Mouse (Mus musculus) forebrain, embryonic 13.5 days (tissue): ENCODE measurements around the gene Gm29735. TPM values are rescaled to one million over a fixed set of nuclear protein-coding genes. Genes with fewer than 3 reads are reported as not detected.
"Not testable (repeated sequence)": the region's sequence is repeated elsewhere in the genome, so short reads cannot be mapped to it uniquely, and the experiment has no call there.

ENCODE experiments used
- ATAC-seq: fragments of 200-750 bp; cut with Nextera tagmentation; 2 replicates; pipeline ENCODE4 v1.8.0; 2017
- H3K27ac ChIP-seq: fragments of 300-500 bp; sonication (generic); 2 replicates; pipeline ENCODE4 v1.5.1; 2015; ENCODE audit warnings: inconsistent platforms, mild to moderate bottlenecking, moderate library complexity
- H3K27me3 ChIP-seq: fragments of 300-500 bp; sonication (generic); 2 replicates; pipeline ENCODE4 v1.6.1; 2015; ENCODE audit warnings: mild to moderate bottlenecking, inconsistent platforms
- H3K36me3 ChIP-seq: fragments of 300-500 bp; sonication (generic); 2 replicates; pipeline ENCODE4 v1.6.1; 2015; ENCODE audit warnings: mild to moderate bottlenecking, inconsistent platforms; ENCODE audit not compliant: poor library complexity, severe bottlenecking
- H3K4me1 ChIP-seq: fragments of 300-500 bp; sonication (generic); 2 replicates; pipeline ENCODE4 v1.6.1; 2015; ENCODE audit warnings: inconsistent platforms
- H3K4me2 ChIP-seq: fragments of 300-500 bp; sonication (generic); 2 replicates; pipeline ENCODE4 v1.6.1; 2015; ENCODE audit warnings: inconsistent platforms, mild to moderate bottlenecking, moderate library complexity
- H3K4me3 ChIP-seq: fragments of 300-500 bp; sonication (generic); 2 replicates; pipeline ENCODE4 v1.5.1; 2015; ENCODE audit warnings: mild to moderate bottlenecking, inconsistent platforms
- H3K9ac ChIP-seq: fragments of 300-500 bp; sonication (generic); 2 replicates; pipeline ENCODE4 v1.6.1; 2015; ENCODE audit warnings: mild to moderate bottlenecking, inconsistent platforms
- H3K9me3 ChIP-seq: fragments of 300-500 bp; sonication (generic); replicated peaks from 2 replicates; pipeline ENCODE4 v1.6.1; 2016; ENCODE audit warnings: inconsistent platforms
- WGBS: fragments of 180-500 bp; shearing (Covaris S2); methylation state at CpG from one replicate; pipeline ENCODE4 v1.1.7; 2015; 5-methylcytosine and 5-hydroxymethylcytosine counted together
- polyA plus RNA-seq: library from polyadenylated mRNA; unstranded; fragments of >200 nt; fragmentation: Nextera tagmentation; extraction: Ambion mirVana; gene quantifications from 2 replicates; pipeline ENCODE4 v1.2.1, GENCODE M21; 2015

Gm29735 gene
- not detected in 2 replicates for polyA plus RNA-seq

DNA sequence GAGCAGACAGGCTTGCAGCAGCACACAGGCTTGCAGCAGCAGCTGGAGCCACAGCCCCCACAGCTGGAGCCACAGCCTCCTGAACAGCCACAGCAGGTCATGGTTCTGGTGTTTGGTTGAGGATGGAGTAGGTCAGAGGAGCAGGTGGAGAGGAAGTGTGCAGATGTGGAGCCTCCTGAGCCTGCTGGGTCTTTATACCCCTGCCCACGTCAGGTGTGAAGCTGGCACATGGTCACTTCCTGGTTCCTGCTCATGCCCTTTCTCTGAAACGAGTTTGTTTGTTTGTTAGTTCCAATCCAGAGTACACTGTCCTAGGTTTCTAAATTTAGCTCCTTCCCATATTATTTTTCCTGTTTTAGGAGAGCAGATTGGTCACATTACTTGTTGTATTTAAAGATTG, at the start of gene Gm29735:
TSS of gene Gm29735 (minus strand) at position 101 of the 400 bp plus-strand sequence.
- ATAC-seq, H3K27me3 ChIP-seq, H3K4me1 ChIP-seq, H3K4me3 ChIP-seq, H3K4me2 ChIP-seq, H3K36me3 ChIP-seq, H3K9me3 ChIP-seq, H3K9ac ChIP-seq, H3K27ac ChIP-seq: not testable (repeated sequence)
- WGBS = 71% methylated on average over 2 of the region's 2 CpGs

- ATAC-seq = no peak
- no peak overlapping the region for H3K4me2 ChIP-seq
- H3K27me3 ChIP-seq = no peaks in the 10 kb centered on the region
- H3K4me1 ChIP-seq = no peaks in the 10 kb centered on the region
- H3K4me3 ChIP-seq = no peak overlapping the region
- no peak overlapping the region for H3K9ac ChIP-seq
- H3K9me3 ChIP-seq = no peaks in the 10 kb centered on the region
- no peak overlapping the region for H3K27ac ChIP-seq
- no peaks in the 10 kb centered on the region for H3K36me3 ChIP-seq
These were observed 48.6 kb upstream of the Gm29735 start for GRCm38 (mm10) chr7:142205488-142205887.

DNA sequence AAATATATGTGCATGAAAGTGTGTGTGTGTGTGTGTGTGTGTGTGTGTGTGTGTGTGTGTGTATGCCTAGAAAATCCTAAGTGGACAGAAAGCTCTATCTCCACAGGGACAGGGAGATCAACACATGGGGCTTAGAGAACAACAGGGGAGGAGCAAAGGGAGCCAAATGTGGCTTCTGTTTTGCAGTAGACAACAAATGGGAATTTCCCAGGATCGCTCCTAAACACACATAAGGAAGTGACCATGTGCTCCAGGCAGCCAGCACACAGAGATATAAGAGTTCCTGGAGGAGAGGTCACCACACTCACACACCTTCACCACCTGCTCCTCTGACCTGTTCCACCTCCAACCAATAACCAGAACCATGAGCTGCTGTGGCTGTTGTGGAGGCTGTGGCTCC, 44.2 kb upstream of the Gm29735 start, which contains the start of gene Krtap5-3:
TSS of gene Krtap5-3 (plus strand) at position 301 of the 400 bp plus-strand sequence.
- 75% methylated on average over 1 of the region's 1 CpGs for WGBS

DNA sequence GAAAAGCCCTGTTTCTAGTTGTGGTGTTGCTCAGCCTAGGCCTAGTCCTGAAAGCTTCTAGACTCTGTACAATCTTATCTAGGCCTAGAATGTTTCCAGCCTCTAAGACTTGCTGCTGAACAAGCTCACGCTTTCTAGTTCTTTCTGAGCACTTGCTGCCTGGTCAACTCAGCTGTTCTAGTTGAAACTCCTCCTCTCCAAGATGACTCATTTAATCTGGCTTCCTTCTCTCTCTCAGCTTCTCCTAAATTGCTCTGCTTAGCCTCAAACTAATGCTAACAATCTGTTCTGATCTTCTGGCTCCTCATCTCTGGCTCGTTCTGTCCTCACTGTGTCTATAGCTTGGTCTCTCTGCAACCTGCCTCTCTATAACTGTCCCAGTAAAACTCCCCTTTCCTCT, 41.8 kb upstream of the Gm29735 start:
- WGBS = 82% methylated on average over 2 of the region's 2 CpGs
- Histone ChIP-seq H3K4me2 (no peak overlapping the region), H3K36me3 (no peaks in the 10 kb centered on the region), H3K27me3 (no peaks in the 10 kb centered on the region), H3K27ac (no peak overlapping the region), H3K9me3 (no peaks in the 10 kb centered on the region), H3K9ac (no peak overlapping the region), H3K4me1 (no peaks in the 10 kb centered on the region), H3K4me3 (no peak overlapping the region)
- ATAC-seq = no peak

More for the DNA sequence above, 44.2 kb upstream of the Gm29735 start, which contains the start of gene Krtap5-3:
- no peak within 1 kb of the TSS for H3K4me2 ChIP-seq
- H3K4me3 ChIP-seq = no peak within 1 kb of the TSS
- no peak within 1 kb of the TSS for H3K27ac ChIP-seq
- H3K27me3 ChIP-seq = no peaks in the 10 kb centered on the region
- no peak for ATAC-seq
- H3K9ac ChIP-seq = no peak within 1 kb of the TSS
- no peaks in the 10 kb centered on the region for H3K4me1 ChIP-seq
- no peaks in the 10 kb centered on the region for H3K9me3 ChIP-seq
- H3K36me3 ChIP-seq = no peaks in the 10 kb centered on the region

DNA sequence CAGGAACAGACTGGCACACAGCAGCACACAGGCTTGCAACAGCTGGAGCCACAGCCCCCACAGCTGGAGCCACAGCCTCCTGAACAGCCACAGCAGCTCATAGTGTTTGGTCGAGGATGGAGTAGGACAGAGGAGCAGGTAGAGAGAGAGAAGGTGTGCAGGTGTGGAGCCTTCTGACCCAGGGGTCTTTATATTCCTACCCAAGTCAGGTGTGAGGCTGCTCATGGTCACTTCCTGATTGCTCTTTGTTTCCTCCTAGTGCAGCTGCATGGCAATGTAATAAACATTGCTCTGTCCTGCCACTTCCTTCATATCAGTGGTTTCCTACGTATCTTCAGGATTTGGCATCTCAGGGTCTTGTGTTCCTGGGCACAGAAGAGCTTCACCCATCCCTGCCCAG, 33.4 kb upstream of the Gm29735 start, which contains the start of gene Gm10153:
TSS of gene Gm10153 (minus strand) at position 101 of the 400 bp plus-strand sequence.
- H3K4me1 ChIP-seq = no peaks in the 10 kb centered on the region
- no peak within 1 kb of the TSS for H3K4me2 ChIP-seq
- no peaks in the 10 kb centered on the region for H3K9me3 ChIP-seq
- no peaks in the 10 kb centered on the region for H3K36me3 ChIP-seq
- H3K27ac ChIP-seq = no peak within 1 kb of the TSS
- H3K4me3 ChIP-seq = no peak within 1 kb of the TSS
- peaks cover 8% of the 10 kb centered on the region; the same call in 1 of the 2 replicates for H3K27me3 ChIP-seq
- WGBS = 61% methylated on average over 2 of the region's 2 CpGs
- no peak within 1 kb of the TSS for H3K9ac ChIP-seq
- ATAC-seq = no peak

DNA sequence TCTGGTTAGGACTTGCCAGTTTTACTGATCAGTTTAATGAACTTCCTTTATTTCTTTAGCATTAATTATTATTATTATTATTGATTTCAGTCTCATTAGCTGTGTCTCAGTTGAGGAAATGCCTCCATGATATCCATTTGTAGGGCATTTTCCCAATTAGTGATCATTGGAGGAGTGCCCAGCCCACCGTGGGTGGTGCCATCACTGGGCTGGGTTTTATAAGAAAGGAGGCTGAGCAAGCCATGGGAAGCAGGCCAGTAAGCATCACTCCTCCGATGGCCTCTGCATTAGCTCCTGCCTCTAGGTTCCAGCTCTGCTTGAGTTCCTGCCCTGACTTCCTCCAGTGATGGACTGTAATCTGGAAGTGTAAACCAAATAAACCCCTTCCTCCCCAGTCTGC, 31.2 kb upstream of the Gm29735 start:
- H3K9ac ChIP-seq = no peak overlapping the region
- H3K4me2 ChIP-seq = no peak overlapping the region
- H3K4me1 ChIP-seq = no peaks in the 10 kb centered on the region
- ATAC-seq = no peak
- no peaks in the 10 kb centered on the region for H3K36me3 ChIP-seq
- no peak overlapping the region for H3K4me3 ChIP-seq
- peaks cover 8% of the 10 kb centered on the region; the same call in 1 of the 2 replicates for H3K27me3 ChIP-seq
- no peak overlapping the region for H3K27ac ChIP-seq
- no peaks in the 10 kb centered on the region for H3K9me3 ChIP-seq
- 52% methylated on average over 2 of the region's 2 CpGs for WGBS

DNA sequence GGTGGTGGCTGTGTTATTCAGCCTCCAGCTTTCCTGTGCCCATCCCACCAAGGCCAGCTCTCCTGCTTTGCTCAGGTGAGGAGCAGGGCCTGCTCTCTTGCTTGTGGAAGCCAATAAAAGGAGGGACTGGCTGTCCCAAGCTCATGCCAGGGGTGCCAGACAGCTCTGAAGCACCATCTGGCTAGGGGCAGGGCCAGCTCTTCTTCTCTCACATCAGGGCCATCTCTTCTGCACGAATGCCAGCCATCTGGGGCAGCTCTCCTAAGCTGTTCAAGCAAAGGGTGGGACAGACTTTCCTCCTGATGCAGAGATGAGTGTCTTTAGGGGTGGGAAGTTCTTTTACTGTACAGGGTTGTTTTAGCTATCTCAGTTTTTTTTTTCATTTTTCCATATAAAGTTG, 24.1 kb upstream of the Gm29735 start:
- Histone ChIP-seq H3K27ac (no peak overlapping the region), H3K36me3 (no peaks in the 10 kb centered on the region), H3K9me3 (no peaks in the 10 kb centered on the region), H3K4me2 (no peak overlapping the region), H3K9ac (no peak overlapping the region), H3K4me3 (no peak overlapping the region), H3K27me3 (no peaks in the 10 kb centered on the region), H3K4me1 (no peaks in the 10 kb centered on the region)
- WGBS = 43% methylated on average over 1 of the region's 1 CpGs
- no peak for ATAC-seq

GRCm38 (mm10) chr7:142178685-142179084, 21.8 kb upstream of the Gm29735 start:
- no peak overlapping the region for H3K27ac ChIP-seq
- H3K27me3 ChIP-seq = no peaks in the 10 kb centered on the region
- H3K9ac ChIP-seq = no peak overlapping the region
- H3K4me3 ChIP-seq = no peak overlapping the region
- H3K36me3 ChIP-seq = no peaks in the 10 kb centered on the region
- no peaks in the 10 kb centered on the region for H3K4me1 ChIP-seq
- 80% methylated on average over 1 of the region's 1 CpGs for WGBS
- no peaks in the 10 kb centered on the region for H3K9me3 ChIP-seq
- no peak overlapping the region for H3K4me2 ChIP-seq
- ATAC-seq = no peak

- not testable (repeated sequence) for H3K27me3 ChIP-seq, ATAC-seq, H3K27ac ChIP-seq, H3K4me3 ChIP-seq, H3K36me3 ChIP-seq, H3K4me1 ChIP-seq, H3K9me3 ChIP-seq, H3K4me2 ChIP-seq, H3K9ac ChIP-seq
These were observed 19.0 kb upstream of the Gm29735 start, which contains the start of gene Krtap5-2 for GRCm38 (mm10) chr7:142175905-142176304. Gene Krtap5-2, minus strand, starts transcription at chr7:142176005.

DNA sequence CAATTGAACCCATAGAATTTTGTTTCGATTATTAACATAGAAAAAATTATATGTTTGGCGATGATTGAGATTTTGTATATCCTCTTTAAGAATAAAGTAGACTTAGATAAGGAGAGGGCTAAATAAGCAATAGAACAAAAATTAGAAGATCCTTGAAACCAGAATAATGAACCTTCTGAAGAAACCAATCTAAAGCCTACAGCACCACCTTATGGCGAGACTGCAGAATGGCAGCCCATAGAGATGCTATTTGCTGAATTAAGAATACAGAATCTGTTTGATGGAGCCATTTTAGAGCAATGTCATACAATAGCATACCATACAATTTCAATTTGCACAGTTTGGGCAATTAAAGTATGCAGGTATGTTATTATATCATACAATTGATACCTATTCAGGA, 12.9 kb upstream of the Gm29735 start:
- no peaks in the 10 kb centered on the region for H3K27me3 ChIP-seq
- H3K4me1 ChIP-seq = no peaks in the 10 kb centered on the region
- 49% methylated on average over 3 of the region's 3 CpGs for WGBS
- H3K4me3 ChIP-seq = no peak overlapping the region
- H3K36me3 ChIP-seq = no peaks in the 10 kb centered on the region
- no peak overlapping the region for H3K27ac ChIP-seq
- ATAC-seq = no peak
- no peaks in the 10 kb centered on the region for H3K9me3 ChIP-seq
- H3K4me2 ChIP-seq = no peak overlapping the region
- no peak overlapping the region for H3K9ac ChIP-seq

- not testable (repeated sequence) for H3K9ac ChIP-seq, ATAC-seq, H3K27me3 ChIP-seq
These were observed 8.7 kb upstream of the Gm29735 start, which contains the start of gene Gm4553 for GRCm38 (mm10) chr7:142165639-142166038. Gene Gm4553, minus strand, starts transcription at chr7:142165739.

DNA sequence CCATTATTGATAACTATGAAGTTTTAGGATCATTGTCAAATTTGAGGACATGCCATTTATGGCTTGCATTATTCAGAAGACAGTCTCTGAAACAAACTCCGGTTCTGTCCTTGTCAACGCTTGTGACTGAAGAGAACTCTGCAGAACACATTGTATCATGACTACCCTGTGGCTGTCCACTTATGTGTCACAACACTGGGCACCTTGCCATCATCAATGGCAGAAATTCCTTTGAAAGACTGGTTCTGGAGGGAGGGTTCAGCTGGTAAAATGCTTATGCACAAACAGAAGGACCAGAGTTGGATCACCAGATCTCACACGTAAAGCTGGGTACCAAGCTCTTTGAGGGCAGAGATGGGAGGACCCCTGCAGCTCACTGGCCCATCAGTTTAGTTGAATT, 2.5 kb upstream of the Gm29735 start:
- no peaks in the 10 kb centered on the region for H3K27me3 ChIP-seq
- no peak overlapping the region for H3K27ac ChIP-seq
- no peak overlapping the region for H3K4me2 ChIP-seq
- ATAC-seq = no peak
- H3K4me3 ChIP-seq = no peak overlapping the region
- 93% methylated on average over 3 of the region's 3 CpGs for WGBS
- H3K4me1 ChIP-seq = no peaks in the 10 kb centered on the region
- no peaks in the 10 kb centered on the region for H3K9me3 ChIP-seq
- no peak overlapping the region for H3K9ac ChIP-seq
- no peaks in the 10 kb centered on the region for H3K36me3 ChIP-seq

More at GRCm38 (mm10) chr7:142165639-142166038, 8.7 kb upstream of the Gm29735 start, which contains the start of gene Gm4553:
- H3K9me3 ChIP-seq, H3K27ac ChIP-seq, H3K4me2 ChIP-seq, H3K4me1 ChIP-seq, H3K4me3 ChIP-seq, H3K36me3 ChIP-seq: not testable (repeated sequence)

DNA sequence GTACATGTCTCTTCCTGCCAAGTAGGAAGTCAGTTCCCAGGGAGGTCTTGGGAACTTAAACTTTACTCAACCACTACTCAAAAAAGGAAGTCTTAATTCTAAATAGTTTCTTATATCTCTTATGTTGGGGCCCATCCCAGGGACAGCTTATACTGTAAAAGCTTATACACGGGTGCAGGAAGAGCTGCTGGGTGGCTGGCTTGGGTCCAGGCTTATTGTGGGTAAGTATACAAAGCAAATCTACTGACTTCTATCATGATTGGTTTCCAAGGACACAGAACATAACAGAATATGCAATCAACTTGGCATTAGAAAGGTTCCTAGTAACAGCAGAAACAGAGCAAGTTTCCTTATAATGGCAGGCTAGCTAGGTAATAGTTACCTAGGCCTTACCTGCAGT, 1.6 kb downstream of the Gm29735 start:
- H3K27me3 ChIP-seq = no peaks in the 10 kb centered on the region
- 60% methylated on average over 1 of the region's 1 CpGs for WGBS
- no peak overlapping the region for H3K4me2 ChIP-seq
- no peaks in the 10 kb centered on the region for H3K9me3 ChIP-seq
- H3K27ac ChIP-seq = no peak overlapping the region
- no peaks in the 10 kb centered on the region for H3K4me1 ChIP-seq
- no peak for ATAC-seq
- no peaks in the 10 kb centered on the region for H3K36me3 ChIP-seq
- no peak overlapping the region for H3K9ac ChIP-seq
- no peak overlapping the region for H3K4me3 ChIP-seq
